Mouse (Mus musculus): ENCODE results near the gene Pla2g4d. TPM values are rescaled to one million over a fixed set of nuclear protein-coding genes. Genes with fewer than 3 reads are reported as not detected.

Gene Pla2g4d
- polyA plus RNA-seq, 2 experiments = 0.05 to 0.08 TPM

DNA sequence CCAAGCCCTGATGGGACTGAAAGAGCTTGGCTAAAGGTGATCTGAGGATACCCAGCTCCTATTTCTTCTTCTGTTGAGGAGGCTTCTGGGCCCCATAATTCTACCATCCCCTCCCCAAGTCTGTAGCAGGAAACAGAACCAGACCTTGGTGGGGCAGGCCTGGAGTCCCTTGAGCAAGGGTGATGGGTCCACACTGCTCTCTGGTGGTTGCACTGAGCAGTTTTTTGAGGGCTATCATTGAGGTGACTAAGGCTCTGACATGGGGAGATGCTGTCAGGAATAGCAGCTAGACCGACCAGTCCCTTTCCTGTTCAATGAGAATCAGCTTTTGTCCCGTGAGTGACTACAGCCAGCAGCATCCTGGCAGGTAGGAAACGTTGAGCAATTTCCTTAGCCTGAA, 7.8 kb downstream of the Pla2g4d start:
- ATAC-seq (ENCODE audit: low FRiP score, low read depth) (no peak), DNase-seq (ENCODE audit: low spot score) (no peak)
- Histone ChIP-seq H3K9ac (ENCODE audit: low read depth, low read length, severe bottlenecking) (no peak overlapping the region), H3K9me3 (ENCODE audit: control insufficient read depth, low read length) (no peaks in the 10 kb centered on the region), H3K4me1 (ENCODE audit: control insufficient read depth, insufficient read depth, low read length) (no peaks in the 10 kb centered on the region), H3K27ac (replicated peaks; ENCODE audit: low read depth, low read length) (no peak overlapping the region), H3K27me3 (ENCODE audit: control insufficient read depth, insufficient read depth, low read length) (no peaks in the 10 kb centered on the region), H3K4me3 (replicated peaks; ENCODE audit: low read length) (no peak overlapping the region), H3K4me2 (replicated peaks; ENCODE audit: low read depth, low read length, severe bottlenecking) (no peak overlapping the region), H3K36me3 (ENCODE audit: control insufficient read depth, insufficient read depth, low read length) (no peaks in the 10 kb centered on the region)
- 58% methylated on average over 3 of the region's 3 CpGs for WGBS
- no peak for TF ChIP-seq POLR2A (IDR thresholded peaks at IDR 0.05; ENCODE audit: borderline replicate concordance, extremely low read depth, insufficient read depth, insufficient read length)

DNA sequence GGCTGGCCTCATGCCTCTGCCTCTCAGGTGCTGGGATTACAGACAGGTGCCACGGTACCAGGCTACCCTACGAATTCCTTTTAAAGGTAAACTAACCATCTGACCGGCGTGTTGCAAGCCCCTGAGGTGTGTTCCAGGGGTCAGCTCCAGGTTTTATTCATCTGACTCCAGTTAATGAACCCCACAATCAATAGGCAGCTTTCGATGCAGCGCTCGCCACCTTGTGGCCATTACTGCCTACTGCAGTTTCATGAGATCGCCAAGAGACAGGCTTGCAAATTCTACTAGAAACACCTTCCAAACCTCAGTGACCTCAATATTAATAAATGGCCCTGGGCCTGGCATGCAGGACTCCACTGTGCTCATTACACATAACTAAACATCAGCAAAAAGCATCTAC, 9.0 kb downstream of the Pla2g4d start:
- Histone ChIP-seq H3K27me3 (ENCODE audit: control insufficient read depth, insufficient read depth, low read length) (no peaks in the 10 kb centered on the region), H3K9me3 (ENCODE audit: control insufficient read depth, low read length) (no peaks in the 10 kb centered on the region), H3K9ac (ENCODE audit: low read depth, low read length, severe bottlenecking) (no peak overlapping the region), H3K4me2 (replicated peaks; ENCODE audit: low read depth, low read length, severe bottlenecking) (no peak overlapping the region), H3K4me1 (ENCODE audit: control insufficient read depth, insufficient read depth, low read length) (no peaks in the 10 kb centered on the region), H3K36me3 (ENCODE audit: control insufficient read depth, insufficient read depth, low read length) (no peaks in the 10 kb centered on the region), H3K27ac (replicated peaks; ENCODE audit: low read depth, low read length) (no peak overlapping the region), H3K4me3 (replicated peaks; ENCODE audit: low read length) (no peak overlapping the region)
- 12% methylated on average over 8 of the region's 8 CpGs for WGBS
- DNase-seq (ENCODE audit: low spot score) (peak; percentile 64), ATAC-seq (ENCODE audit: low FRiP score, low read depth) (no peak)
- TF ChIP-seq POLR2A (IDR thresholded peaks at IDR 0.05; ENCODE audit: borderline replicate concordance, extremely low read depth, insufficient read depth, insufficient read length) = no peak

DNA sequence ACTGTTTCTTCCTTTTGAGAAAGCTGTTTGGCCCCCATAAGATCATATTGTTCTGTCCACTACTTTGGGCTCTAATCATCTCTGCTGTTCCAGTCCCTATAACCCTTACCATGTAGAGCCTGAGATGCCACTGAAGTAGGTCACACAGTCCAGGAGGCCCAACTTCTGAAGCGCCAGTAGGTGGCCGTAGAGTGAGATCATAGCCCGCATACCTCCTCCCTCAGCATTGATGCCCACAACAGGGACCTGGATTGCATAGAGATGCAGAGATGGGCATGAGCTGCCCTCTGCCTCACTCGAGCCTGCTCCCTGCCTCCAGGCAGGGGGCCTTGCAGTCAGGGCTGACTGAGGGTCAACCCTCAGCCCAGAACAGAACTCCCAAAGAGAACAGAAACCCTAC, 12.0 kb downstream of the Pla2g4d start:
- no peak overlapping the region for H3K9ac ChIP-seq (ENCODE audit: low read depth, low read length, severe bottlenecking)
- DNase-seq (ENCODE audit: low spot score) (no peak), ATAC-seq (ENCODE audit: low FRiP score, low read depth) (no peak)
- H3K4me2 ChIP-seq (replicated peaks; ENCODE audit: low read depth, low read length, severe bottlenecking) = no peak overlapping the region
- no peak overlapping the region for H3K27ac ChIP-seq (replicated peaks; ENCODE audit: low read depth, low read length)
- no peaks in the 10 kb centered on the region for H3K27me3 ChIP-seq (ENCODE audit: control insufficient read depth, insufficient read depth, low read length)
- no peaks in the 10 kb centered on the region for H3K36me3 ChIP-seq (ENCODE audit: control insufficient read depth, insufficient read depth, low read length)
- WGBS = 78% methylated on average over 4 of the region's 4 CpGs
- TF ChIP-seq POLR2A (IDR thresholded peaks at IDR 0.05; ENCODE audit: borderline replicate concordance, extremely low read depth, insufficient read depth, insufficient read length) = no peak
- no peaks in the 10 kb centered on the region for H3K4me1 ChIP-seq (ENCODE audit: control insufficient read depth, insufficient read depth, low read length)
- no peak overlapping the region for H3K4me3 ChIP-seq (replicated peaks; ENCODE audit: low read length)
- no peaks in the 10 kb centered on the region for H3K9me3 ChIP-seq (ENCODE audit: control insufficient read depth, low read length)

DNA sequence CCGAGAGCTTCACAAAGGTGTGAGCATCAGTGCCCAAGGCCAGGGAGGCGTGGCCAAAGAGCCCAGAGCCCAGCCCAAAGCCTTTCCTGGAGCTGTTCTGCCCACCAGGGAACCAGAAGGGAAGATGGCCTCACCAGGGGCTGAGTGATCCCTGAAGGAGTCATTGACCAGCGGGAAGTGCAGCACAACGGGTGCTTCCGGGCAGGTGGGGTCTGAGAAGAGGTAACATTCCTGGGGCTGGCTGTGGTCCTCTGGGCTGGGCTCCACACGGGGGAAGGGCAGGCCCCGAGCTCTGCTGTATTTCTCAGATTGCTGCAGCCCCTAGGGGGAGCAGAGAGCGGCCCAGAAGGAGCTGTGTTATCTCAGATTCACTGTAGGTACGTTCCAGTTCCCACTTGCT, 20.4 kb downstream of the Pla2g4d start:
- H3K36me3 ChIP-seq (ENCODE audit: control insufficient read depth, insufficient read depth, low read length) = no peaks in the 10 kb centered on the region
- no peak overlapping the region for H3K27ac ChIP-seq (replicated peaks; ENCODE audit: low read depth, low read length)
- H3K9me3 ChIP-seq (ENCODE audit: control insufficient read depth, low read length) = no peaks in the 10 kb centered on the region
- no peaks in the 10 kb centered on the region for H3K4me1 ChIP-seq (ENCODE audit: control insufficient read depth, insufficient read depth, low read length)
- no peaks in the 10 kb centered on the region for H3K27me3 ChIP-seq (ENCODE audit: control insufficient read depth, insufficient read depth, low read length)
- ATAC-seq (ENCODE audit: low FRiP score, low read depth) (no peak), DNase-seq (ENCODE audit: low spot score) (no peak)
- H3K4me2 ChIP-seq (replicated peaks; ENCODE audit: low read depth, low read length, severe bottlenecking) = peak overlapping the region; percentile 31; the same call in 1 of the 2 replicates
- 0% methylated on average over 8 of the region's 9 CpGs for WGBS
- H3K9ac ChIP-seq (ENCODE audit: low read depth, low read length, severe bottlenecking) = peak overlapping the region; percentile 21; the same call in 1 of the 2 replicates
- no peak for TF ChIP-seq POLR2A (IDR thresholded peaks at IDR 0.05; ENCODE audit: borderline replicate concordance, extremely low read depth, insufficient read depth, insufficient read length)
- no peak overlapping the region; the same call in 1 of the 2 replicates for H3K4me3 ChIP-seq (replicated peaks; ENCODE audit: low read length)

DNA sequence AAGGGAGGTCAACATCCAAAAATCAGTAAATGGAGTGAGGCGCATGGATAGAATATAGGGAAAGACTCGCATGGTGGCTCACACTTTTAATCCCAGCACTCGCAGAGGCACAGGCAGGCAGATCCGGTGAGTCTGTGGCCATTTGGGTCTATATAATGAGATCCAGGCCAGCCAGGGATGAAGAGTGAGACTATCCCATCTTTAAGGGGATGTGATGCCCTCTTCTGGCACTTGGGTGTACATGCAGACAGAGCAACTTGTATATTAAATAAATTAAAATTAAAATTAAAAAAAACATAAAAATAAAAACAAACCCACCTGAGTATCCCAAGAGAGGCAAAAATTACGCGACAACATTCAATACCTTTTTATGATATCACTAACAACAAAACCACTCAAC, 23.5 kb downstream of the Pla2g4d start:
- no peaks in the 10 kb centered on the region for H3K9me3 ChIP-seq (ENCODE audit: control insufficient read depth, low read length)
- TF ChIP-seq POLR2A (IDR thresholded peaks at IDR 0.05; ENCODE audit: borderline replicate concordance, extremely low read depth, insufficient read depth, insufficient read length) = no peak
- no peak overlapping the region for H3K4me3 ChIP-seq (replicated peaks; ENCODE audit: low read length)
- DNase-seq (ENCODE audit: low spot score) (no peak), ATAC-seq (ENCODE audit: low FRiP score, low read depth) (no peak)
- 48% methylated on average over 6 of the region's 6 CpGs for WGBS
- H3K4me2 ChIP-seq (replicated peaks; ENCODE audit: low read depth, low read length, severe bottlenecking) = no peak overlapping the region
- H3K27me3 ChIP-seq (ENCODE audit: control insufficient read depth, insufficient read depth, low read length) = no peaks in the 10 kb centered on the region
- H3K9ac ChIP-seq (ENCODE audit: low read depth, low read length, severe bottlenecking) = no peak overlapping the region
- H3K27ac ChIP-seq (replicated peaks; ENCODE audit: low read depth, low read length) = no peak overlapping the region
- no peaks in the 10 kb centered on the region for H3K36me3 ChIP-seq (ENCODE audit: control insufficient read depth, insufficient read depth, low read length)
- H3K4me1 ChIP-seq (ENCODE audit: control insufficient read depth, insufficient read depth, low read length) = no peaks in the 10 kb centered on the region

DNA sequence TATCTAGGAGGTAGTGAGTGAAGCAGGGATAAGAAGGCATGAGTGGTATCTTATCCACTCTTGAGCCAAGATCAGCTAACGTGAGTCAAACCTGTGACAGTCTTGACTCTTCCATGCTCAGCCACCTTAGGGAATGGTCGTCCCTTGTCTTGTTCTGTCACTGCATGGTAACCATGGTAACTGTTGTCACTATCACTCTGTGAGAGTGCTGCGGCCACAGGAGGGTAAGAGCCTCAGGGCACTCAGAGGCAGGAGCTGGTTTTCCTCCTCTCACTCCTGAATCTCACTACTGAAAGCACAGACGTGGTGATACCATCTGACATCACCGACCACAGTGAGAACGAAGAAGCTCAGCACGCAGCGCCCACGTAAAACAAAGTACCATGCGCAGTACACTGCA, 24.1 kb downstream of the Pla2g4d start:
- Histone ChIP-seq H3K4me1 (ENCODE audit: control insufficient read depth, insufficient read depth, low read length) (no peaks in the 10 kb centered on the region), H3K4me2 (replicated peaks; ENCODE audit: low read depth, low read length, severe bottlenecking) (no peak overlapping the region), H3K27me3 (ENCODE audit: control insufficient read depth, insufficient read depth, low read length) (no peaks in the 10 kb centered on the region), H3K27ac (replicated peaks; ENCODE audit: low read depth, low read length) (no peak overlapping the region), H3K4me3 (replicated peaks; ENCODE audit: low read length) (no peak overlapping the region), H3K9ac (ENCODE audit: low read depth, low read length, severe bottlenecking) (no peak overlapping the region), H3K36me3 (ENCODE audit: control insufficient read depth, insufficient read depth, low read length) (no peaks in the 10 kb centered on the region), H3K9me3 (ENCODE audit: control insufficient read depth, low read length) (no peaks in the 10 kb centered on the region)
- ATAC-seq (ENCODE audit: low FRiP score, low read depth) (no peak), DNase-seq (ENCODE audit: low spot score) (no peak)
- TF ChIP-seq POLR2A (IDR thresholded peaks at IDR 0.05; ENCODE audit: borderline replicate concordance, extremely low read depth, insufficient read depth, insufficient read length) = no peak
- WGBS = 51% methylated on average over 10 of the region's 10 CpGs

Data from limb, embryonic 14.5 days (tissue).